Mouse (Mus musculus) heart, adult 2 months (tissue): ENCODE data around the gene Neil1. TPM values are rescaled to one million over a fixed set of nuclear protein-coding genes. Genes with fewer than 3 reads are reported as not detected.
A peak's percentile ranks its signal among the peaks of the same experiment; 100 is the strongest.

Experiments
- DNase-seq, 2 experiments: peaks; one replicate each; pipeline ENCODE4 v3.0.0; 2021
- H3K27ac ChIP-seq: fragments of 200-600 bp; 2 replicates; pipeline ENCODE4 v1.8.1; 2022
- H3K27me3 ChIP-seq: fragments of 200-500 bp; 2 replicates; pipeline ENCODE4 v1.6.1; 2012; ENCODE audit warnings: mild to moderate bottlenecking, low read length, inconsistent platforms, mixed read lengths; ENCODE audit not compliant: control insufficient read depth, insufficient read depth
- H3K36me3 ChIP-seq: fragments of 200-500 bp; 2 replicates; pipeline ENCODE4 v1.6.1; 2012; ENCODE audit warnings: low read length, inconsistent platforms; ENCODE audit not compliant: control insufficient read depth, insufficient read depth
- H3K4me1 ChIP-seq: fragments of 200-500 bp; 2 replicates; pipeline ENCODE4 v1.6.1; 2011; ENCODE audit warnings: low read length; ENCODE audit not compliant: control insufficient read depth, insufficient read depth
- H3K4me3 ChIP-seq: fragments of 200-600 bp; 2 replicates; pipeline ENCODE4 v1.8.1; 2022
- H3K79me2 ChIP-seq: fragments of 200-500 bp; replicated peaks from 2 replicates; pipeline ENCODE4 v1.6.1; 2012; ENCODE audit warnings: mild to moderate bottlenecking, inconsistent platforms, low read length, moderate library complexity, mixed read lengths; ENCODE audit not compliant: control insufficient read depth, insufficient read depth
- H3K9ac ChIP-seq: fragments of 200-500 bp; 2 replicates; pipeline ENCODE4 v1.6.1; 2012; ENCODE audit warnings: low read depth, mild to moderate bottlenecking, control low read depth, inconsistent platforms, low read length, mixed read lengths
- CTCF ChIP-seq: fragments of 200-600 bp; IDR thresholded peaks from 2 replicates; pipeline ENCODE4 v1.8.1; 2022; ENCODE audit warnings: antibody characterized with exemption, mild to moderate bottlenecking, moderate library complexity
- EP300 ChIP-seq: fragments of 200-500 bp; IDR thresholded peaks from 2 replicates; pipeline ENCODE4 v1.6.1; 2011; ENCODE audit warnings: low read depth, low read length, control low read depth; ENCODE audit not compliant: insufficient read depth
- POLR2A ChIP-seq: fragments of 200-500 bp; IDR thresholded peaks from 2 replicates; pipeline ENCODE4 v1.6.1; 2011; ENCODE audit warnings: mild to moderate bottlenecking, low read depth, low read length, control low read depth; ENCODE audit not compliant: insufficient read depth
- WGBS: fragments of 180-500 bp; shearing (Covaris S2); methylation state at CpG from one replicate; pipeline ENCODE4 v1.1.7; 2018; 5-methylcytosine and 5-hydroxymethylcytosine counted together
- intact Hi-C: fragments of 180-260 bp; cut with DNase I; formaldehyde crosslinking; loops from one replicate; pipeline ENCODE4 v1.15.1; 2025
- polyA plus RNA-seq: library from polyadenylated mRNA; depleted of rRNA; stranded (reverse); fragments of >200 nt; gene quantifications from 2 replicates; pipeline ENCODE4 v1.2.3, GENCODE M21; 2012
- total RNA-seq, 2 experiments: library from RNA; stranded (reverse); gene quantifications; 2 replicates each; pipeline ENCODE4 v1.2.3; 2021

Neil1 gene
- total and polyA plus RNA-seq, 3 experiments = 5.4 to 8.0 (median 5.9) TPM

- Histone ChIP-seq H3K36me3 (no peaks in the 10 kb centered on the region), H3K27me3 (no peaks in the 10 kb centered on the region), H3K4me1 (peaks cover 1% of the 10 kb centered on the region; the same call in 1 of the 2 replicates), H3K79me2 (no peaks in the 10 kb centered on the region), H3K4me3 (no peak overlapping the region), H3K9ac (no peak overlapping the region), H3K27ac (no peak overlapping the region)
- intact Hi-C loops = no loop called here
- DNase-seq = no peak
- TF ChIP-seq CTCF (peak; percentile 40), EP300 (no peak), POLR2A (no peak)
- 7% methylated on average over 3 of the region's 3 CpGs for WGBS
Measured at GRCm38 (mm10) chr9:57162496-57162895, 14.4 kb upstream of the Neil1 start.

- 30% methylated on average over 11 of the region's 11 CpGs for WGBS
- Histone ChIP-seq H3K4me1 (peaks cover 1% of the 10 kb centered on the region; the same call in 1 of the 2 replicates), H3K9ac (no peak overlapping the region), H3K27ac (peak overlapping the region; percentile 73), H3K27me3 (no peaks in the 10 kb centered on the region), H3K36me3 (no peaks in the 10 kb centered on the region), H3K4me3 (peak overlapping the region; percentile 73), H3K79me2 (no peaks in the 10 kb centered on the region)
- DNase-seq = no peak
- TF ChIP-seq CTCF = no peak
- no peak for TF ChIP-seq EP300
- TF ChIP-seq POLR2A = no peak
- intact Hi-C loops = no loop called here
Measured at GRCm38 (mm10) chr9:57158506-57158905, 10.4 kb upstream of the Neil1 start.

GRCm38 (mm10) chr9:57158013-57158470, 9.9 kb upstream of the Neil1 start, which contains the start of gene Commd4:
Gene Commd4, minus strand, starts transcription at chr9:57158331.
- under 1% methylated on average over 24 of the region's 24 CpGs for WGBS
- intact Hi-C loops = no loop called here
- DNase-seq = peak; percentile 81 to 88
- TF ChIP-seq CTCF (no peak), POLR2A (peak; percentile 69), EP300 (peak; percentile 89; the same call in 1 of the 2 replicates)
- peak within 1 kb of the TSS; percentile 73 for H3K4me3 ChIP-seq
- peak within 1 kb of the TSS; percentile 64 for H3K9ac ChIP-seq
- H3K79me2 ChIP-seq = no peaks in the 10 kb centered on the region
- no peaks in the 10 kb centered on the region for H3K27me3 ChIP-seq
- H3K27ac ChIP-seq = peak within 1 kb of the TSS; percentile 73
- H3K36me3 ChIP-seq = no peaks in the 10 kb centered on the region
- peaks cover 1% of the 10 kb centered on the region; the same call in 1 of the 2 replicates for H3K4me1 ChIP-seq

- intact Hi-C loops = no loop called here
- 22% methylated on average over 13 of the region's 13 CpGs for WGBS
- Histone ChIP-seq H3K27me3 (no peaks in the 10 kb centered on the region), H3K9ac (peak overlapping the region; percentile 64), H3K4me3 (peak overlapping the region; percentile 73), H3K79me2 (no peaks in the 10 kb centered on the region), H3K36me3 (no peaks in the 10 kb centered on the region), H3K4me1 (peaks cover 1% of the 10 kb centered on the region; the same call in 1 of the 2 replicates), H3K27ac (no peak overlapping the region; the same call in 1 of the 2 replicates)
- no peak for DNase-seq
- TF ChIP-seq EP300 (no peak), CTCF (no peak), POLR2A (no peak)
Measured at GRCm38 (mm10) chr9:57157499-57157898, 9.4 kb upstream of the Neil1 start.

GRCm38 (mm10) chr9:57156823-57157222, 8.7 kb upstream of the Neil1 start:
- H3K36me3 ChIP-seq = no peaks in the 10 kb centered on the region
- no peaks in the 10 kb centered on the region for H3K79me2 ChIP-seq
- no peak for DNase-seq
- H3K4me1 ChIP-seq = peaks cover 1% of the 10 kb centered on the region; the same call in 1 of the 2 replicates
- H3K27me3 ChIP-seq = no peaks in the 10 kb centered on the region
- intact Hi-C loops = no loop called here
- TF ChIP-seq EP300 = no peak
- no peak for TF ChIP-seq POLR2A
- TF ChIP-seq CTCF = no peak
- 84% methylated on average over 8 of the region's 8 CpGs for WGBS
- H3K27ac ChIP-seq = no peak overlapping the region
- H3K4me3 ChIP-seq = no peak overlapping the region
- H3K9ac ChIP-seq = no peak overlapping the region

- Histone ChIP-seq H3K9ac (no peak overlapping the region), H3K4me1 (peaks cover 1% of the 10 kb centered on the region; the same call in 1 of the 2 replicates), H3K79me2 (no peaks in the 10 kb centered on the region), H3K27me3 (no peaks in the 10 kb centered on the region), H3K27ac (no peak overlapping the region), H3K4me3 (no peak overlapping the region), H3K36me3 (no peaks in the 10 kb centered on the region)
- intact Hi-C loops = no loop called here
- 90% methylated on average over 7 of the region's 7 CpGs for WGBS
- no peak for DNase-seq
- TF ChIP-seq CTCF (no peak), POLR2A (no peak), EP300 (no peak)
Measured at GRCm38 (mm10) chr9:57156383-57156782, 8.3 kb upstream of the Neil1 start.
